Mouse (Mus musculus): ENCODE data around the gene Kcnj10.

Kcnj10 gene

GRCm38 (mm10) chr1:172311921-172312767 is 28.9 kb upstream of the Kcnj10 start:
- WGBS = under 1% methylated on average over 48 of the region's 55 CpGs

- WGBS = 3% methylated on average over 16 of the region's 16 CpGs
Observed at GRCm38 (mm10) chr1:172312768-172313561, 28.0 kb upstream of the Kcnj10 start.

GRCm38 (mm10) chr1:172313613-172314411 is 27.2 kb upstream of the Kcnj10 start:
- 31% methylated on average over 10 of the region's 10 CpGs for WGBS

- 43% methylated on average over 3 of the region's 3 CpGs for WGBS
Observed at GRCm38 (mm10) chr1:172314911-172315310, 26.1 kb upstream of the Kcnj10 start.

- 73% methylated on average over 18 of the region's 18 CpGs for WGBS
Observed at GRCm38 (mm10) chr1:172317431-172317830, 23.6 kb upstream of the Kcnj10 start.

GRCm38 (mm10) chr1:172317946-172318345 is 23.1 kb upstream of the Kcnj10 start:
- 56% methylated on average over 15 of the region's 15 CpGs for WGBS

- WGBS = 58% methylated on average over 19 of the region's 19 CpGs
Observed at GRCm38 (mm10) chr1:172318424-172319035, 22.5 kb upstream of the Kcnj10 start.

GRCm38 (mm10) chr1:172319346-172319745 is 21.7 kb upstream of the Kcnj10 start:
- 59% methylated on average over 7 of the region's 7 CpGs for WGBS

GRCm38 (mm10) chr1:172319921-172320411 is 21.0 kb upstream of the Kcnj10 start:
- 16% methylated on average over 5 of the region's 5 CpGs for WGBS

- 38% methylated on average over 13 of the region's 13 CpGs for WGBS
Observed at GRCm38 (mm10) chr1:172322725-172323124, 18.3 kb upstream of the Kcnj10 start.

GRCm38 (mm10) chr1:172323298-172323697 is 17.7 kb upstream of the Kcnj10 start:
- WGBS = 38% methylated on average over 5 of the region's 5 CpGs

GRCm38 (mm10) chr1:172323801-172324359 is 17.1 kb upstream of the Kcnj10 start:
- WGBS = 34% methylated on average over 6 of the region's 6 CpGs

GRCm38 (mm10) chr1:172324725-172325124 is 16.3 kb upstream of the Kcnj10 start:
- 20% methylated on average over 7 of the region's 7 CpGs for WGBS

GRCm38 (mm10) chr1:172325680-172326535 is 15.1 kb upstream of the Kcnj10 start:
- 21% methylated on average over 94 of the region's 94 CpGs for WGBS

GRCm38 (mm10) chr1:172326684-172327083 is 14.3 kb upstream of the Kcnj10 start:
- 61% methylated on average over 11 of the region's 11 CpGs for WGBS

- 56% methylated on average over 16 of the region's 16 CpGs for WGBS
Observed at GRCm38 (mm10) chr1:172327206-172328001, 13.6 kb upstream of the Kcnj10 start.

GRCm38 (mm10) chr1:172328041-172328440 is 13.0 kb upstream of the Kcnj10 start:
- 47% methylated on average over 3 of the region's 3 CpGs for WGBS

GRCm38 (mm10) chr1:172328461-172328860 is 12.5 kb upstream of the Kcnj10 start:
- WGBS = 43% methylated on average over 7 of the region's 7 CpGs

- 7% methylated on average over 9 of the region's 9 CpGs for WGBS
Observed at GRCm38 (mm10) chr1:172329131-172329530, 11.9 kb upstream of the Kcnj10 start, which contains the start of gene Kcnj9. Gene Kcnj9 (minus strand): TSS chr1:172329318.
